Mouse (Mus musculus): ENCODE data around the gene Gm21876. TPM values are rescaled to one million over a fixed set of nuclear protein-coding genes. Genes with fewer than 3 reads are reported as not detected.
"Not testable (repeated sequence)": the region's sequence is repeated elsewhere in the genome, so short reads cannot be mapped to it uniquely, and the experiment has no call there.

Gene Gm21876
- not detected for total RNA-seq (2021)

- DNase-seq: no peak
These were observed at the start of gene Gm21876 for GRCm38 (mm10) chrX:21175553-21175952. Gene Gm21876 (minus strand): TSS chrX:21175653.

GRCm38 (mm10) chrX:21220422-21220821, 45.0 kb upstream of the Gm21876 start:
- no peak for DNase-seq

GRCm38 (mm10) chrX:21146675-21147074, 28.8 kb downstream of the Gm21876 start:
- not testable (repeated sequence) for DNase-seq

Other genes starting within 250 kb of the Gm21876 start
- 1 to 10 TPM; 3.4 to 4.5 TPM for gene Cfp, start 244.1 kb downstream of the Gm21876 start, total RNA-seq (2021)
- gene Elk1, start 225.0 kb downstream of the Gm21876 start, total RNA-seq (2021): 10 to 100 TPM; 13.5 to 14.4 TPM
- gene Uxt, start 213.6 kb downstream of the Gm21876 start, total RNA-seq (2021): 10 to 100 TPM; 37.0 to 41.9 TPM
- 1 to 10 TPM; 4.1 to 4.5 TPM for gene Zfp182, start 113.3 kb downstream of the Gm21876 start, total RNA-seq (2021)
- gene Spaca5, start 107.2 kb downstream of the Gm21876 start, total RNA-seq (2021): not detected
- gene Zfp300, start 86.1 kb downstream of the Gm21876 start, total RNA-seq (2021): under 1 TPM; 0.59 to 0.91 TPM
- gene Ssxa1, start 59.8 kb downstream of the Gm21876 start, total RNA-seq (2021): not detected

All from heart, postnatal 4 days (tissue).